Mouse (Mus musculus) limb, embryonic 14.5 days (tissue): ENCODE measurements around the gene Notch1. TPM values are rescaled to one million over a fixed set of nuclear protein-coding genes. Genes with fewer than 3 reads are reported as not detected.

Experiments
- ATAC-seq: fragments of 200-750 bp; cut with Nextera tagmentation; 2 replicates; pipeline ENCODE4 v1.8.0; 2017; ENCODE audit warnings: low read depth, moderate number of reproducible peaks, moderate TSS enrichment; ENCODE audit not compliant: low FRiP score
- DNase-seq: peaks from one replicate; pipeline ENCODE4 v3.0.0-alpha.2; 2015; ENCODE audit warnings: low spot score
- H3K27ac ChIP-seq: fragments of 300-500 bp; sonication (generic); replicated peaks from 2 replicates; pipeline ENCODE4 v1.5.1; 2014; ENCODE audit warnings: low read depth, mild to moderate bottlenecking, low read length, moderate library complexity, mixed read lengths
- H3K27me3 ChIP-seq: fragments of 300-500 bp; sonication (generic); 2 replicates; pipeline ENCODE4 v1.6.1; 2014; ENCODE audit warnings: low read length, mixed read lengths; ENCODE audit not compliant: control insufficient read depth, insufficient read depth
- H3K36me3 ChIP-seq: fragments of 300-500 bp; sonication (generic); 2 replicates; pipeline ENCODE4 v1.6.1; 2014; ENCODE audit warnings: mild to moderate bottlenecking, low read length, moderate library complexity, mixed read lengths; ENCODE audit not compliant: control insufficient read depth, insufficient read depth
- H3K4me1 ChIP-seq: fragments of 300-500 bp; sonication (generic); 2 replicates; pipeline ENCODE4 v1.6.1; 2014; ENCODE audit warnings: antibody characterized with exemption, low read length, mixed read lengths; ENCODE audit not compliant: control insufficient read depth, insufficient read depth
- H3K4me2 ChIP-seq: fragments of 300-500 bp; sonication (generic); replicated peaks from 2 replicates; pipeline ENCODE4 v1.6.1; 2014; ENCODE audit warnings: low read depth, mild to moderate bottlenecking, low read length, moderate library complexity; ENCODE audit not compliant: severe bottlenecking
- H3K4me3 ChIP-seq: fragments of 300-500 bp; sonication (generic); replicated peaks from 2 replicates; pipeline ENCODE4 v1.5.1; 2014; ENCODE audit warnings: low read length
- H3K9ac ChIP-seq: fragments of 300-500 bp; sonication (generic); 2 replicates; pipeline ENCODE4 v1.6.1; 2014; ENCODE audit warnings: mild to moderate bottlenecking, low read depth, low read length, moderate library complexity; ENCODE audit not compliant: severe bottlenecking
- H3K9me3 ChIP-seq: fragments of 300-500 bp; sonication (generic); 2 replicates; pipeline ENCODE4 v1.6.1; 2016; ENCODE audit warnings: low read length; ENCODE audit not compliant: control insufficient read depth
- POLR2A ChIP-seq: fragments of 200-500 bp; IDR thresholded peaks from 2 replicates; pipeline ENCODE4 v1.8.0; 2012; ENCODE audit warnings: inconsistent platforms, mild to moderate bottlenecking, moderate library complexity, borderline replicate concordance; ENCODE audit not compliant: insufficient read depth, insufficient read length; ENCODE audit errors: extremely low read depth
- WGBS: fragments of 180-500 bp; shearing (Covaris S2); extraction: QIAGEN DNeasy Blood & Tissue Kit; methylation state at CpG from one replicate; pipeline ENCODE4 v1.1.7; 2014; 5-methylcytosine and 5-hydroxymethylcytosine counted together
- polyA plus RNA-seq, 2 experiments: library from polyadenylated mRNA; depleted of rRNA in 1 of 2; stranded (reverse) in 1 of 2; unstranded in 1 of 2; fragments of >200 nt; fragmentation: Nextera tagmentation in 1 of 2; extraction: Ambion mirVana in 1 of 2; gene quantifications; 2 replicates each; pipeline versions ENCODE4 v1.2.1 to v1.2.3; 2012 to 2014

Gene Notch1
- polyA plus RNA-seq, 2 experiments: 28.1 to 44.5 TPM

DNA sequence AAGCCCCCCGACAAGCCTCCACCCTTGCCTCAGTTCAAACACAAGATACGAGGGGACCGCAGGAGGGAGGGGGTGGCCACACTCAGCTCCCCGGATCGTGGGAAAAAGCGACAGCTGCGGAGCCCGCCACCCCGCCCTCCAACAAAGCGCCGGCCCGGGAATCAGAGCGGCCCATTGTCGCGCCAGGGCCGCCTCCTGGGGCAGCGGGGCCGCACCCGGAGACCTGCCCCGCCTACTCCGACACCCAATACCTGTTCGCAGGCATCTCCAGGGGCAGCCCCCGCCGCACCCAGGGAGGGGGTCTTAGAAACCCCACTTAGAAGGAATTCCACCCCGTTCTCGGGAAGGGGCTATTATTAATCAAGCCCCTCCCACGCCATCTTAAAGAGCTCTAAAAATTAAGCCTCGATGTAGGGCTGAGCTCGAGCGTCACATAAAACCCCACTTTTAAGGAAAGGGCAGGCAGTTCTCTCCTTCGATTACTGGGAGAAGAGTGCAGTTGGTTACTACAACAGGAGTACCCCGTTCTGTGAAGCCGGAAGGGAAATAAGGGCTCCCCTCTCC is 14.1 kb downstream of the Notch1 start:
- whole genome bisulfite sequencing: under 1% methylated on average over 33 of the region's 33 CpGs
- peak overlapping the region; percentile 78 for H3K4me2 ChIP-seq
- peak overlapping the region; percentile 43; the same call in 1 of the 2 replicates for H3K27ac ChIP-seq
- TF ChIP-seq POLR2A: no peak
- DNase-seq (no peak), ATAC-seq (peak; percentile 17; the same call in 1 of the 2 replicates)
- H3K9ac ChIP-seq: peak overlapping the region; percentile 72
- H3K4me3 ChIP-seq: peak overlapping the region; percentile 64
- peaks cover 59% of the 10 kb centered on the region for H3K4me1 ChIP-seq
- H3K9me3 ChIP-seq: no peaks in the 10 kb centered on the region
- no peaks in the 10 kb centered on the region for H3K27me3 ChIP-seq
- H3K36me3 ChIP-seq: 0 out of 2 replicates have a peak, but pooled peaks cover 2% of the 10 kb centered on the region

DNA sequence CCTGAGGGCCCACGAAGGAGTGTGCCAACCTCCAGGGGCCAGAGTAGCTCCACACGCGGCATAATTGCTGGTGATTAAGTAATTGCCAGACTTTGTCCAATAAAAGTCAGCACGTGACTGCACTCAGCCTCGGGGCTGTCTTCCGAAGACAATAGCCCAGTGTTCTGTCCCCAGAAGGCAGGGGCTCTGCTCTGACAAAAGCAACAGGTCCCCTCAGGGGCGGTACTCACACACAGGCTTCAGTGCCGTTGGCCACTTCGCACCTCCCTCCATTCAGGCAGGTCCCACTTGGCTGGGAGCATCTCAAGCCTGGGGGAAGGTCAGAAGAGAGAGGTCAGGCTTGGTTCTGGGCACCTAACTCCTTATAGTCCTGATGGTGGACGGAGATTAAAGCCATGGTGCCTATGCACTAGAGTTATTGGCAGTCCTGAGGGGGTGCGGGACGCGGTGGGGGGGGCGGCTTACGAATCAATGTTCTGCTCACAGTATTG is 14.8 kb downstream of the Notch1 start:
- Histone ChIP-seq H3K4me2 (peak overlapping the region; percentile 78), H3K36me3 (0 out of 2 replicates have a peak, but pooled peaks cover 2% of the 10 kb centered on the region), H3K27me3 (no peaks in the 10 kb centered on the region), H3K4me1 (peaks cover 53% of the 10 kb centered on the region), H3K9me3 (no peaks in the 10 kb centered on the region), H3K4me3 (peak overlapping the region; percentile 64), H3K9ac (peak overlapping the region; percentile 72), H3K27ac (0 out of 2 replicates have a peak overlapping the region, but pooled peaks have one; percentile 43)
- 8% methylated on average over 15 of the region's 15 CpGs for WGBS
- DNase-seq: no peak
- TF ChIP-seq POLR2A: no peak
- no peak for ATAC-seq

DNA sequence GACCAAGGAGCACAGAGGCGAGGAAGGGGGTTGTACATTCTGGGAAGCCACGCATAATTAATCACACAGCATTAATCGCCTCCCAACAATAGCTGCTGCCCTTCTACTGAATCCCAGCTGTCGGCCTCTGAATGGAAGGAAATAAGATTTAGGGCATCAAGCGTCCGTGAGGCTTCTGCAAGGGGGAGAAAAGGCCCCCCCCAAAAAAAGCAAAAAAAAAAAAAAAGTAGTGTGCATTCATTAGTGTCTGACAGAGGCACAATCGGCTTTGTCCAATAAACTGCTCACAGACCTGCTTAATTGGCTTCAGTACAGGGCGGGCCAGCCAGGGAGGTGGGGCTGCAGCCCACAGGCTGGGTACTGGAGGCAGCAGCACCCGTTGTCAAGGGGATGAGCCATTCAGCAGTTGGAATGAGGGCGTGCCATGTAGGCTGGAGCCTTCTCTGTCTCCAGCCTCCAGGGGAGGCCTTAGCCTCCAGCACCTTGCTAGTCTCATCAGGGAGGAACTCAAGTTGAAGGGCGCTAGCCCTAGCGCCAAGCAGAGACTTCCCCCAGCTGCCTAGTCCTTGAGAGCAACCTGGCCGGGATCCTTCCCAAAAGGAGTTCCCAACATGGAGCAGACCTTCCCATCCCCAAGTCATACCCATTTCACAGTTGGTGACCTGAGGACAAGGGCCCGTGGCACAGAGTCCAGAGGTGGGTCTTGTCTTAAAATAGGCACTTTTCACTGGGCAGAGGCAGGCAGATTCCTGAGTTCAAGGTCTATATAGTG is 15.7 kb downstream of the Notch1 start:
- no peak overlapping the region for H3K27ac ChIP-seq
- no peaks in the 10 kb centered on the region for H3K9me3 ChIP-seq
- no peak for TF ChIP-seq POLR2A
- 0 out of 2 replicates have a peak, but pooled peaks cover 2% of the 10 kb centered on the region for H3K36me3 ChIP-seq
- H3K4me3 ChIP-seq: peak overlapping the region; percentile 64
- H3K9ac ChIP-seq: no peak overlapping the region
- no peak for ATAC-seq
- peak overlapping the region; percentile 78 for H3K4me2 ChIP-seq
- no peaks in the 10 kb centered on the region for H3K27me3 ChIP-seq
- WGBS: 25% methylated on average over 14 of the region's 14 CpGs
- no peak for DNase-seq
- peaks cover 52% of the 10 kb centered on the region for H3K4me1 ChIP-seq

DNA sequence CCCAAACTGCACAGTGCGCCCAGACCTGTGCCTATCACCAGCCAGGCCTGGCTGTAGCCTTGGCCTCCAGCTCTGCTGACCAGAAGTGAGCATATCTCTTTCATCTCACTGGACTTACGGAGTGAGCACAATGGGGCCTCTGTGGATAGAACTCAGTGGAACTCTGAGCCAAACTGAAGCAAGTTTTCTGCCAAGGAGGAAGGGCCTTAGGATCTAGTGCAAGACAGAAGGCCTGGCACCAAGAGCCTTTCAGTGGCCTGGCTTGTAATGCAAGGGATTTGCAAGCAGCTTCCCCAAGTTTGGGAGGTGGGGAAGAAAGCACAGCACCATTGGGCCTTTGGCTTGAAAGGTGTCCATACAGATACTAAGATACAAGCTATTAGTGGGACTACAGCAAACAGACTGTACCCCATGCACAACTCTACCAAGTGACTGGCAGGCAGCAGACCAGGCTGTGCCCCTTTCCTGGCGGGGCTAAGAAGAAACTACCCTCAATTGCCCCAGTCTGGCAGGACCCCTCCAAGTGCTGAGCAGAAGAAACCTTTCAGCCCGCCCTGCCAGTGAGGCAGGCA is 16.4 kb downstream of the Notch1 start:
- H3K4me2 ChIP-seq: peak overlapping the region; percentile 78; the same call in 1 of the 2 replicates
- H3K4me3 ChIP-seq: no peak overlapping the region
- no peak overlapping the region for H3K27ac ChIP-seq
- ATAC-seq (no peak), DNase-seq (no peak)
- H3K36me3 ChIP-seq: 0 out of 2 replicates have a peak, but pooled peaks cover 2% of the 10 kb centered on the region
- no peak overlapping the region for H3K9ac ChIP-seq
- WGBS: 63% methylated on average over 4 of the region's 4 CpGs
- no peaks in the 10 kb centered on the region for H3K9me3 ChIP-seq
- H3K27me3 ChIP-seq: no peaks in the 10 kb centered on the region
- no peak for TF ChIP-seq POLR2A
- H3K4me1 ChIP-seq: peaks cover 56% of the 10 kb centered on the region

DNA sequence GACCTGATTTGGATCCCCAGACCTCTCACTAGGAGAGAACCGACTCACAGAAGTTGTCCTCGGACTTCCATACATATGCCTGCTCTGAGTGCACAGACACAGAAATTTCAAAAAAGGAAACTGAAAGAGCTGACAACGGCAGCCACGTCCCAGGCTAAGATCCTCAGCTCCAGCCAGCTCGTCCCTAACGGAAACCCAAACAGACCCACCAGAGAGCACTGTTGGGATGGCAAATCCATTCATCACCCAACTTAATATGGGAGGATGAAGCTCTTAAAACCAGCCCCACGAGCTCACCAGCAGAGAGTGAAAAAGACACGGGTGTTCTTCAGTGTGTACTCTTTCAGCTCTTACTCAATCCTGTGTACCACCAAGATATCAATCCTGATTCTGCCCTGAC is 17.8 kb downstream of the Notch1 start:
- DNase-seq: no peak
- Histone ChIP-seq H3K36me3 (0 out of 2 replicates have a peak, but pooled peaks cover 2% of the 10 kb centered on the region), H3K27ac (no peak overlapping the region), H3K4me3 (no peak overlapping the region), H3K9me3 (no peaks in the 10 kb centered on the region), H3K9ac (no peak overlapping the region), H3K4me2 (no peak overlapping the region), H3K4me1 (peaks cover 59% of the 10 kb centered on the region), H3K27me3 (no peaks in the 10 kb centered on the region)
- no peak for ATAC-seq
- TF ChIP-seq POLR2A: no peak
- WGBS: 70% methylated on average over 8 of the region's 8 CpGs
